Mouse (Mus musculus) intestine, embryonic 15.5 days (tissue): ENCODE results near the gene Crim1. TPM values are rescaled to one million over a fixed set of nuclear protein-coding genes. Genes with fewer than 3 reads are reported as not detected.

Experiments used
- ATAC-seq: fragments of 200-750 bp; cut with Nextera tagmentation; 2 replicates; pipeline ENCODE4 v1.8.0; 2017; ENCODE audit warnings: moderate TSS enrichment, moderate library complexity
- H3K27ac ChIP-seq: fragments of 300-500 bp; sonication (generic); 2 replicates; pipeline ENCODE4 v1.5.1; 2015; ENCODE audit warnings: mild to moderate bottlenecking, inconsistent platforms
- H3K27me3 ChIP-seq: fragments of 300-500 bp; sonication (generic); replicated peaks from 2 replicates; pipeline ENCODE4 v1.6.1; 2015; ENCODE audit warnings: inconsistent platforms
- H3K36me3 ChIP-seq: fragments of 300-500 bp; sonication (generic); 2 replicates; pipeline ENCODE4 v1.6.1; 2015; ENCODE audit warnings: inconsistent platforms
- H3K4me1 ChIP-seq: fragments of 300-500 bp; sonication (generic); replicated peaks from 2 replicates; pipeline ENCODE4 v1.6.1; 2015; ENCODE audit warnings: inconsistent platforms
- H3K4me2 ChIP-seq: fragments of 300-500 bp; sonication (generic); replicated peaks from 2 replicates; pipeline ENCODE4 v1.6.1; 2015; ENCODE audit warnings: mild to moderate bottlenecking, inconsistent platforms
- H3K4me3 ChIP-seq: fragments of 300-500 bp; sonication (generic); replicated peaks from 2 replicates; pipeline ENCODE4 v1.5.1; 2015; ENCODE audit warnings: inconsistent platforms
- H3K9ac ChIP-seq: fragments of 300-500 bp; sonication (generic); 2 replicates; pipeline ENCODE4 v1.6.1; 2015; ENCODE audit warnings: inconsistent platforms
- H3K9me3 ChIP-seq: fragments of 300-500 bp; sonication (generic); 2 replicates; pipeline ENCODE4 v1.6.1; 2016; ENCODE audit warnings: inconsistent platforms
- WGBS: fragments of 180-500 bp; shearing (Covaris S2); methylation state at CpG from one replicate; pipeline ENCODE4 v1.1.7; 2015; 5-methylcytosine and 5-hydroxymethylcytosine counted together
- polyA plus RNA-seq: library from polyadenylated mRNA; unstranded; fragments of >200 nt; fragmentation: Nextera tagmentation; extraction: Ambion mirVana; gene quantifications from 2 replicates; pipeline ENCODE4 v1.2.1, GENCODE M21; 2015

The Crim1 gene
- polyA plus RNA-seq, 1 experiment from 2014 or later: 5.9 TPM

DNA sequence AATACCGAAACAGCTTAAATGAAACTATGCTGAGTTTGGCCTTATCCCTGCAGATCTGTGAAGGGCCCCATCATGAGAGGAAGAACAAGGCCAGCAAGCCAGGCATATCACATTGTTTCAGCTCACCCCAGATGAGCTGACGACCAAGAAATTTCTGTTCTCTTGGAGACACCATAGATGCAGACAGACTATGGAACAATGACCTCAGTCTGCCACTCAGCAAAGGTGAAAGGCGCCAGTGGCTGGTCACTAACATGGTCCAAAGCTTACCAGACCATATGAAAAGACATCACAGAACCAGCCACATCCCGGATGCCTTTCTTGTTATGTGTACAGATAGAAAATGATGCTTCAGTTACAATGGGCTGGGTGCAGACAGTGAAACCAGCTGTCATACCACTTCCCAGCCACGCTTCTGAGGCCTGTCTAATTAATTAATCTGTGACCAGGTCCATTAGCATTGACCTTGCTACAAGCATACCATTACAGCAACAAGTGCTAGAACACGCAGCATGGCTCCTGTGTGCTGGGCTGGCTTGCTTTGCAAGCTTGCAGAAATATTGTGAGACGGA is 125.8 kb downstream of the Crim1 start:
- Histone ChIP-seq H3K36me3 (no peaks in the 10 kb centered on the region), H3K27ac (no peak overlapping the region), H3K9ac (no peak overlapping the region), H3K9me3 (no peaks in the 10 kb centered on the region), H3K4me1 (0 out of 2 replicates have a peak, but pooled peaks cover 6% of the 10 kb centered on the region), H3K4me2 (no peak overlapping the region), H3K27me3 (no peaks in the 10 kb centered on the region), H3K4me3 (no peak overlapping the region)
- ATAC-seq: no peak
- whole genome bisulfite sequencing: 88% methylated on average over 7 of the region's 7 CpGs

DNA sequence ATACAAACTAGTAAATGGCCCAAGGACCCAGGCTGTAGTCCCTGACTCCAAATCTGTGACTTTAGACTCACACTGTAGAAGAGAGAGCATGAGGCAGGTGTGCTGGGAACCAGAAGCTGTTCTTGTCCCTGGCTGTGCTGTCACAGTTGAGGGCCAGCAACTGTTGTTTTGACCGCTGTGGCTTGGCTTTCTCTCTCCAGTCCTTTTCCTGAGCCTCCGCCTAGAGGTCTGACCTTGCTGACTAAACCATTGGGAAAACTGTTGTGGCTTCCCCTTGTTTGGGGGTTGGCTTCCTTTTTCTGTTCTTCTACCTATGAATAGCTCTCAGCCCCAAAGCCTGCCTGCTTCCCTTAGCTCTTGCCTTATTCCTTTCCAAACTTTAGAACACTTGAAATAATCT is 126.3 kb downstream of the Crim1 start:
- ATAC-seq: no peak
- no peak overlapping the region for H3K27ac ChIP-seq
- H3K4me2 ChIP-seq: no peak overlapping the region
- 0 out of 2 replicates have a peak, but pooled peaks cover 6% of the 10 kb centered on the region for H3K4me1 ChIP-seq
- no peaks in the 10 kb centered on the region for H3K27me3 ChIP-seq
- H3K9ac ChIP-seq: no peak overlapping the region
- H3K4me3 ChIP-seq: no peak overlapping the region
- 79% methylated on average over 2 of the region's 2 CpGs for WGBS
- no peaks in the 10 kb centered on the region for H3K36me3 ChIP-seq
- H3K9me3 ChIP-seq: no peaks in the 10 kb centered on the region

DNA sequence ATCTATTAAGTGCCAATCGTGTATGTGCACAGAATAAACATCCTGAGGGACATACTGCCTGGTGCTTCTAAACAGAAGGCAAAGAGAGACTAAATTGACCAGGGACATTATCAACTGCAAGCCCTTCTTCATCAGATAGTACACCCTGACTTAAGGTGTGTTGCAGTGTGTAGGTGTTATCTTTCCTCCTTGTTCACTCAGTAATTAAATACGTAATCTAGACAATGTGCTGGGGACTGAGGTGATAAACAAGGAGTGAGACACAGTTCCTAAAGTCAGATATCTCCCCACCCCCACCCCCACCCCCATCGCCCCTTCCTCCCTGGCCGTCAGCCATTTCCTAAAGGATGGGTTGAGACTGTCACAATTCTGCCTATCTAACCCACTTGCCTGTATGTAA is 127.1 kb downstream of the Crim1 start:
- H3K36me3 ChIP-seq: no peaks in the 10 kb centered on the region
- no peak overlapping the region for H3K27ac ChIP-seq
- H3K27me3 ChIP-seq: no peaks in the 10 kb centered on the region
- H3K4me3 ChIP-seq: no peak overlapping the region
- H3K9ac ChIP-seq: no peak overlapping the region
- no peak for ATAC-seq
- 61% methylated on average over 4 of the region's 4 CpGs for WGBS
- 0 out of 2 replicates have a peak, but pooled peaks cover 6% of the 10 kb centered on the region for H3K4me1 ChIP-seq
- no peak overlapping the region for H3K4me2 ChIP-seq
- no peaks in the 10 kb centered on the region for H3K9me3 ChIP-seq

DNA sequence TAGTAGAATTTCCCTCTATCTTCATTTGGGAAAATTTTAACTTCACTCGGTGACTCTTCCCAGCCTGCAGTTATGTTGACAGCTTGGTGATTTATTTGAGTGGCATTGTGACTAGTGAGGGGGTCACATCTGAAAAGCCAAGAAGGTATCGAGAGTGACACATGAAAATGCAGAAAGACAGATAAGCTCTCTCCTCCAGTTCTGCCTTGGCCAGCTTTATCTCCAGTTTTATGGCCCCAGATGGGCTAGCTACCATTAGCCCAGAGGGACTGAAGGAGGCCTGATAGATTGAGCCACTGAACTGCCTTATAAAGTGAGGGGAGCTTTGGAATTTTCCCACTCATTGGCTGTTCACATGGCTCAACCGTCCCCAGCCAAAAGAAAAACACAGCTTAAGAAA is 128.2 kb downstream of the Crim1 start:
- Histone ChIP-seq H3K27me3 (no peaks in the 10 kb centered on the region), H3K9ac (no peak overlapping the region), H3K9me3 (no peaks in the 10 kb centered on the region), H3K4me1 (no peaks in the 10 kb centered on the region), H3K4me3 (no peak overlapping the region), H3K27ac (no peak overlapping the region; the same call in 1 of the 2 replicates), H3K36me3 (no peaks in the 10 kb centered on the region), H3K4me2 (no peak overlapping the region)
- 15% methylated on average over 3 of the region's 3 CpGs for WGBS
- ATAC-seq: peak; percentile 66; the same call in 1 of the 2 replicates

DNA sequence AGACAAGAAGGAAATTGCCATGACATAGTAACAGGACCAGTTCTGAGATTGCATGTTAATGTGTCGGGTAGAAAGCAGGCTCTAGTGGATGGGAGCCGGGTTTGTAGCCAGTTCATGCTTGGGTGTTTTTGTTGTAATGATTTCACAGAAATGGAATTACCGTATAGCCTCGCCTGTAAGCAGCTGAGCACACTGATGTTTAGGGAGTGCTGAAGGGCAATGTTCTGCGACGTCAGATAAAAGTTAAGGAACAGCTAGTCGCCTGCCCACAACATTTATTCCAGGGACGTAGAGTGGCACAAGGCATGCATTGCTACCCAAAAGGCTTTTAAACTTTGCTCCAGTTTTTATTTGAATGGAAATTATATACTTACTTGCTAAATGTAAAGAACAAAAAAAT is 131.4 kb downstream of the Crim1 start:
- Histone ChIP-seq H3K9ac (no peak overlapping the region), H3K4me1 (no peaks in the 10 kb centered on the region), H3K36me3 (peaks cover 9% of the 10 kb centered on the region), H3K9me3 (no peaks in the 10 kb centered on the region), H3K27ac (no peak overlapping the region), H3K4me2 (no peak overlapping the region), H3K4me3 (no peak overlapping the region), H3K27me3 (no peaks in the 10 kb centered on the region)
- no peak for ATAC-seq
- 80% methylated on average over 8 of the region's 8 CpGs for WGBS

DNA sequence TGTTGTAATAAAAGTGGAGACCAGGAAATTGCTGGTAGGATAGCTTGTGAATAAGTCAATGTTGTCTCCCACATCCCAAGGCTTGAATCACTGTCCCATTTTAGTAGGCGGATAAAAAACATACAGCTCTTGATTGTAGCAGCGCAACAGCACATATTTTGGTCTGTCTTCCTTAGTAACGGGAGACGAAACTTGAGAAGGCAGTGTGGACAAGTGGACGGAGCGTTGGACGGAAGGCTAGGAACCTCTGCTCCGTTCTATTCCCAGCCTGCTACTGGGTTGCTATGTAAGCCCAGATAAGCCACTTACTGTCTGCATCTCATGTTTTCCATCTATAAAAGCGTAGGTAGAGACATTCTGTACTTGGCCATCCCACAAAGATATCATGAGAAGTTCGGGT is 133.2 kb downstream of the Crim1 start:
- Histone ChIP-seq H3K4me1 (no peaks in the 10 kb centered on the region), H3K4me3 (no peak overlapping the region), H3K27me3 (no peaks in the 10 kb centered on the region), H3K9me3 (no peaks in the 10 kb centered on the region), H3K36me3 (peaks cover 9% of the 10 kb centered on the region), H3K9ac (no peak overlapping the region), H3K4me2 (no peak overlapping the region), H3K27ac (no peak overlapping the region)
- WGBS: 86% methylated on average over 10 of the region's 10 CpGs
- ATAC-seq: no peak

DNA sequence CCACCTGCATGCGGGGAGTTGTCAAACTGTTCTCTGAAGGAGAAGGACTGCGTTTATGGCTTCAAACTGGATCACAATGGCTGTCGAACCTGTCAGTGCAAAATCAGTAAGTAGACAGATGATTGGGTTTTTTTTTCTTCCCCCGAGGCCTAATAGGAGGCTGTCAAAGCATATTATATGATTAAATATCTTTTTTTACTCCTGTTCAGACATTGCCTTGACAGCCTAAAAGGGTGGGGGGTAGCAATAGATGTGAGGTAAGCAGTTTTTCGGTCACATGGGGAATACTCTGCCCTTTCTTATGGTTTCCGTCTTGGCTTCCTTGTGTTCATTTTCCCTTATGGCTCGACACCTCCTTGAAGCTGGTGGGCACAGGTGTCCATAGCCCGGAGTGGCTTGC is 135.2 kb downstream of the Crim1 start:
- ATAC-seq: no peak
- Histone ChIP-seq H3K36me3 (peaks cover 9% of the 10 kb centered on the region), H3K27me3 (no peaks in the 10 kb centered on the region), H3K4me3 (no peak overlapping the region), H3K9me3 (no peaks in the 10 kb centered on the region), H3K4me2 (no peak overlapping the region), H3K9ac (no peak overlapping the region), H3K4me1 (no peaks in the 10 kb centered on the region), H3K27ac (no peak overlapping the region)
- 93% methylated on average over 8 of the region's 8 CpGs for WGBS

GRCm38 (mm10) chr17:78343688-78344087 is 143.6 kb downstream of the Crim1 start:
- Histone ChIP-seq H3K4me3 (no peak overlapping the region), H3K4me1 (no peaks in the 10 kb centered on the region), H3K27me3 (no peaks in the 10 kb centered on the region), H3K9ac (no peak overlapping the region), H3K4me2 (no peak overlapping the region), H3K9me3 (no peaks in the 10 kb centered on the region), H3K36me3 (no peaks in the 10 kb centered on the region), H3K27ac (no peak overlapping the region)
- WGBS: 88% methylated on average over 3 of the region's 3 CpGs
- ATAC-seq: no peak

DNA sequence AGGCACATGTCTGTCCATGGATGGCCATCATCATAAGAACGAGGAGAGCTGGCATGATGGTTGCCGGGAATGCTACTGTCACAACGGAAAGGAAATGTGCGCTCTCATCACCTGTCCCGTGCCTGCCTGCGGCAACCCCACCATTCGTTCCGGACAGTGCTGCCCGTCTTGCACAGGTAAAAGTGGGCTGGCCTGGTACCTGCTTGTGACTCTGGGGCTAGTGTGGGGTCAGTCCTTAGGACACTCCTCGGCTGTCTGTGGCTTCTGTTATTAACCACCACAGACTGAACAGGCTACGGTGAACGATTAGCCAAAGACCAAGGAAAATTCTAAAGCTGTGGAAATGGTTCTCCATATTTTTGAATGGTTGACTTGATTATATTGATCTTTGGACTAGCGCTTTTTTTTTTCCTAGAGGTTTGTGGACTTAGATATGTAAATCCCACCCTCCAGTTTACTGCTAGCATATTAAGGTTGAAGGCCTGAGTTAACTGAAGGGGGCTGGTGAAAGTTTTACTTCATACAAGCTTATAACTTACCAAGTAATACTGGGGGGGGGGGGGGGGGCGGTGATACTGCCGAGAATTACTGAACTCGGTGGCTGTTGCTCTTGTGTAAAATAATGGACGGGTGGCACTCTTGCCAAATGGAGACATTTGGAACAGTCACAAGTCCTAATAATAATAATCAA is 147.2 kb downstream of the Crim1 start:
- no peaks in the 10 kb centered on the region for H3K27me3 ChIP-seq
- H3K4me3 ChIP-seq: no peak overlapping the region
- H3K9ac ChIP-seq: no peak overlapping the region
- no peak for ATAC-seq
- H3K4me1 ChIP-seq: no peaks in the 10 kb centered on the region
- no peaks in the 10 kb centered on the region for H3K9me3 ChIP-seq
- 91% methylated on average over 17 of the region's 17 CpGs for WGBS
- H3K36me3 ChIP-seq: no peaks in the 10 kb centered on the region; the same call in 1 of the 2 replicates
- H3K4me2 ChIP-seq: no peak overlapping the region
- H3K27ac ChIP-seq: no peak overlapping the region

GRCm38 (mm10) chr17:78351676-78352499 is 151.8 kb downstream of the Crim1 start:
- H3K36me3 ChIP-seq: peaks cover 2% of the 10 kb centered on the region; the same call in 1 of the 2 replicates

DNA sequence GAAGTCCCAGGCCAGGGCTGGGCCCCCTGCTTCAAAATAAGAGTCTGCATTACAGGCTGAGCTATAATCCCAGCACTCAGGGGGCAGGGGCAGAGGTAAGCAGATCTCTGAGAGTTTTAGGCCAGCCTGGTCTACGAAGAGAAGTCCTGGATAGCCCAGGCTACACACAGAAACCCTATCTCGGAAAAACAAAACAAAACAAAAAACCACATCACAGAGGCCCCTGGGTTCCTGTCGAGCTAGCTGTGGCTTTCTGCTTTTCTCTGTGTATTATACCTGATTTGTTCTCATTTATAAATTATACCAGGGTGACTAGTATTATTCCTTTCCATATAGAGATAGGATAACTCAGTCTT is 152.4 kb downstream of the Crim1 start:
- Histone ChIP-seq H3K9me3 (no peaks in the 10 kb centered on the region), H3K36me3 (peaks cover 2% of the 10 kb centered on the region; the same call in 1 of the 2 replicates)

More at GRCm38 (mm10) chr17:78351676-78352499, 151.8 kb downstream of the Crim1 start:
- Histone ChIP-seq H3K27me3 (no peaks in the 10 kb centered on the region), H3K4me3 (no peak overlapping the region), H3K4me2 (no peak overlapping the region), H3K9me3 (no peaks in the 10 kb centered on the region), H3K27ac (no peak overlapping the region), H3K4me1 (no peaks in the 10 kb centered on the region), H3K9ac (no peak overlapping the region)
- WGBS: 50% methylated on average over 12 of the region's 12 CpGs
- ATAC-seq: no peak

DNA sequence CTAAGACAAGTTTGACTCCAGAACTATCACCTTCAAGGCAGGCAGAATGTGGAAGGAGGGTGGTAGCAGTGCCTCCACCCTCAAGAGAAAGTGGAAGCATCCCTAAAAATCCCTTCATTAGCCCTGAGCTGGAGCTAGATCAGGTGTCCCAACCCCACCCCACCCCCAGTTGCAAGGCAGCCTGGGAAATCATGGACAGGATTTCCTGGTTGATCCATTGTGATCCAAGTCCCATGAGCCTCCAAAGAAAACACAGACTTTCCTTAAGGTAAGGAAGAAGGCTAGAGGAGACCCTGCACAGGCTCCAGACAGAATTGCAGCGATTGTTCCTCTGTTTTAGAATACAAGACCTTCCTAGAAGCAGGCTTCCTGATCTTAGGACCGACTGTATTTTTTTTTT is 154.4 kb downstream of the Crim1 start:
- Histone ChIP-seq H3K4me2 (no peak overlapping the region), H3K9ac (no peak overlapping the region), H3K4me3 (no peak overlapping the region), H3K36me3 (peaks cover 2% of the 10 kb centered on the region; the same call in 1 of the 2 replicates), H3K9me3 (no peaks in the 10 kb centered on the region), H3K27ac (no peak overlapping the region), H3K4me1 (no peaks in the 10 kb centered on the region), H3K27me3 (no peaks in the 10 kb centered on the region)
- WGBS: 91% methylated on average over 2 of the region's 2 CpGs
- ATAC-seq: no peak

More for the DNA sequence above, 152.4 kb downstream of the Crim1 start:
- no peak overlapping the region for H3K4me3 ChIP-seq
- H3K4me2 ChIP-seq: no peak overlapping the region
- no peaks in the 10 kb centered on the region for H3K4me1 ChIP-seq
- WGBS: 91% methylated on average over 3 of the region's 3 CpGs
- H3K27ac ChIP-seq: no peak overlapping the region
- no peak for ATAC-seq
- no peaks in the 10 kb centered on the region for H3K27me3 ChIP-seq
- H3K9ac ChIP-seq: no peak overlapping the region
